Mouse (Mus musculus) adipocyte (in vitro differentiated cells): ENCODE results near the gene Mri1.

Source experiments
- DNase-seq: peaks from one replicate; pipeline ENCODE4 v3.0.0-alpha.2; 2016; ENCODE audit warnings: low spot score

The Mri1 gene

GRCm38 (mm10) chr8:84236998-84237473, 20.1 kb downstream of the Mri1 start, which contains the start of gene Zswim4:
Gene Zswim4, minus strand, starts transcription at chr8:84237055.
- DNase-seq: peak; percentile 100

GRCm38 (mm10) chr8:84236410-84236997, 20.6 kb downstream of the Mri1 start:
- DNase-seq: peak; percentile 35

DNA sequence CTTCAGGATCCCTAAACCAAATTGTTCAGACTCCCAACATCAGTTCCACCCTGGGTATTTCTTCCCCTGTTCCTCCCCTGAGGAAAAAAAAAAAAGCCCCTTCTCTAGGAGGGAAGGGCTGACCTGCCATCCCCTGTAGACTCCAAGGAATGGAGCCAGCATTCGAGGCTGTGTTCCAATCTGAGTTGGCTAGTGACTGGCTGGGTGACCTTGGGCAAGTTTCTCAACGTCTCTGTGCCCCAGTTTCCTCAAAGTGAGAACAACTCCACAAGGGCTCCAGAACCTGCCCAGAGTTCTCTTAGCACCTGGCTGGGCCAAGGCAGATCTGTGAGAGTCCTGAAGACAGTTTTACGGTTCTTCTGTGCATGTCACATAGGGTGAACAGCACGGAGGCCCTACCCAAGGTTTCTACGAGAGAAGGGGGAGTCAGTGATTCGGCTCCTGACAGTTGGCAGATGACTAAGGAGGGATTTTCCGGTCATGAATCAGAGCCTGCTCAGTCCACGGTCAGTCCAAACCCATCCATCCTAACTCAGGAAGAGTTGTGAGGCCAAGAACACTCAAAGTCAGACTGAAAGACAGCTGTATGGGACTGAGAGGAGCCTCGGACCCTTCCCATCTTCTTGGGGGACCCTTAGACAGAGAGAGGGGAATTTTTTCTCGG, 21.2 kb downstream of the Mri1 start:
- DNase-seq: peak; percentile 40

GRCm38 (mm10) chr8:84233055-84233454, 24.1 kb downstream of the Mri1 start:
- DNase-seq: no peak

GRCm38 (mm10) chr8:84230735-84231134, 26.4 kb downstream of the Mri1 start:
- no peak for DNase-seq

DNA sequence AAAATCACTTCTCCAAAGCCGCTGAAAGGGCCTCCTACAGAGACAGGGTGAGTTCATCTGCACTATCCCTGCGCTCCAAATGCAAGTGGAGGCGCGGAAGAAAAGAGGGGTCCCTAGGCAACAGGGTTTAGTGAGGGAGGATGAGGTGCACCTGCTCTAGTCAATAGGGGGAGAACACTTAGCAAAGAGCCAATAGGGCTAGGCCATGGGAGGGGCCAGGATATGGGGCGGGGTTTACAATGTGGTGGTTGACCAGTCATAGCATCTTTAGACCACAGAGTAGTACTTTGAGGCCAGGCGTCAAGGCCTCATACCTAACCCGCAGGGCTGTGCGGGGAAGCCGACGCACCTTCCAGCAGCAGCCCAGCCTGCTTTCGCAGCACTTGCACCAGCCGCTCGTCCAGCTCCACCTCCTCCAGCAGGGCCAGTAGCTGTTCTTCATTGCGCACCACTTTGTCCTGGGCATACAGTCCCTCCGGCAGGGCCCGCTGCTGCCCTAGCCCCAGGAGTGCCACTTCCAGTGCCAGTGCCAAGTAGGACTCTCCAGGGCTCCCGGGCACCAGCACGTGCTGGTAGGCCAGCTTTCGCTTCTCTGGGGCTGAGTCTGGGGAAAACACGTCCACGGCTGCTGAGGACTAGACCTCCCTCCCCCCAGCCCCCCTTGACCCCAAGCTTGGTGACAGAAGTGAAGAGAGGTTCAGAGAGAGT, 33.6 kb downstream of the Mri1 start:
- no peak for DNase-seq

- DNase-seq: no peak
These were observed 34.5 kb downstream of the Mri1 start for GRCm38 (mm10) chr8:84222566-84223165.

DNA sequence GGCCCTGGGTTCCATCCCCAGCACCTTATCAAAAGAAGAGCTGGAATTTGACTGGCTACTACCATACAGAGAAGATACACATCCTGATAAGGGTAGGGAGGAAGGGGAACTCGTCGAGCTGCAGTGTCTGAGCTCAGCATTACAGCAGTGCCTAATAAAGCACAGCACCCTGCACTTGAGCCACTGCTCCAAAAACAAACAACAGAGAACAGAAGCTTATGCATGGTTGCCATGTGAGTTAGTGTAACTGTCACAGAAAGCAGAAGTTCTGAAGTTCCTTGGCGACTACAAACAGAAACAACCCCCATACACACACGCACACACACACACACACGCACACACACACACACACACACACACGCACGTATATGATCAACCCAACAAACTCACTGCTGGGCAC, 37.0 kb downstream of the Mri1 start:
- no peak for DNase-seq

DNA sequence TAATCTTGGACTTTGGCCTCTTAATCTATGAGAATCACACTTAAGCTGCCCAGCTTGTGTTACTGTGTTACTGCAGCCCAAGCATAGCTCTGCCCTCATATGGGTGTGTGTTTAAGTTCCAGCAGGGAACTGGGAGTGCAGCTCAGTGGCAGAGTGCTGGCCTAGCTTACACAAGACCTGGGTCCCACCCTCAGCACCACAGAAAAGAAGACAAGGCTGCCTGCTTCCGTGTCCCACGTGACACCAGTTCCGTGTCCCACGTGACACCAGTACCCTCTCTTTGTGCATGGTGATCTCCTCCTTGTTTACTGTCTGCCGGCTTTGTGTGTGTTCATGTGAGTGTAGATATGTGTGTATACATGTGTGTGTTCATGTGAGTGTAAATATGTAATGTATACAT, 39.0 kb downstream of the Mri1 start:
- DNase-seq: no peak

- peak; percentile 64 for DNase-seq
These were observed 39.9 kb downstream of the Mri1 start for GRCm38 (mm10) chr8:84217206-84217605.

- DNase-seq: no peak
These were observed 43.8 kb downstream of the Mri1 start for GRCm38 (mm10) chr8:84213277-84213676.

DNA sequence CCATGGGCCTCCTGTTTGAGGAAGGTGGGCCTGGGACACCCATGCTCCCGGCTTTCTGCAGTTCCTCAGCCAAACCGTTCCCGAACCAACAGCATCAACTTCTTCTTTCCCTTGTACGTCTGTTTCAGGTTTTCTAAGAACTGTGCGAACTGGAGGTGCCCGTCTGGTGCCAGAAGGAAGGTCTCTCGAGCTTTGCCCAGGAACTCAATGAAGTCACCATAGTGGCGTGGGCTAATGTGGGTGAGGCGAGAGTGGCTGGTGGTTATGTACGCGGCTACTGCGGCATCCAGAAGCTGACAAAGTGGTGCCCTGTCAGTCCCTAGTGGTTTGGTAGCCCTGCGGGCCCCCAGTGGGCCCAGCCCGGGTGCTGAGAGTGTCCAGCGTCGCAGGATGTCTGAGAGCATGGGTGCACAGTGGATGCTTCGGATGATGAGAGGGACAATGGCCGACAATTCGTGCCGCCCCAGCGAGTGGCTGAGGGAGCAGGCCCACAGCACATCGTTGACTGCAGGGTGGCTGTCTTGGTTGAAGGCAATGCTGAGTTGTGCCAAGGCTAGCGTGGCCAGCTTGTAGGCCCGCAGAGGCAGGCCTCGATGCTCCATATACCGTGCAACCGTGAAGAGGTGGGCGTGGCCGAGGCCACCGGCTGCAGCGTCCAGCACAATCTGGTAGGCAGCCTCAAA, 45.1 kb downstream of the Mri1 start:
- DNase-seq: no peak

GRCm38 (mm10) chr8:84211202-84211601, 45.9 kb downstream of the Mri1 start:
- DNase-seq: no peak

DNA sequence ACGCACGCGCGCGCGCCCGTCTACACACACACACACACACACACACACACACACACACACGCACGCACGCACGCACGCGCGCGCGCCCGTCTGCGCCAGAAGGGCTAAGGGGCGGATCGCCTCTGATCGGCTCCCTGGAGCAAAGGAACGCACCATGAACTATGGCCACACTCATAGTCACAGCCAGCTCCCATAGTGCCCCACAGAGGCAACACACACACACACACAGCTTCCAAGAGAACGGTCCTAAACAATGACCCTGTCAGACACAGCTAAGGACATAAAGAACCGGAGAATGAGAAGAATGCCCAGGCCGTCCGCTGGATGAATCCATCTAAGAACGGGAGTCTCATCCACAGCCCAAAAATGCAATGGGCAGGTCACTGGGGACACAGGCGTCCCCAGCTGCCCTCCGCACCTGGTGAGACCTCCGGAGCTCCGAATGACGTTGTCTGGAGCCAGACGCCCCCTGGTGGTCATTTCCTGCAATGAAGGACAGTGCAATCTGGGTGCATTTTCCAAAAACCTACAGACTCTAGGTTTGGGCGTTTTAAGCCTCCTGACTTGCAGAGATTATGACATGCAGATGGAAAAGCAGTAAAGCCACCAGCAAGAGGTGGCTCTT, 46.8 kb downstream of the Mri1 start:
- peak; percentile 86 for DNase-seq

GRCm38 (mm10) chr8:84208381-84209380, 48.4 kb downstream of the Mri1 start:
- DNase-seq: no peak

GRCm38 (mm10) chr8:84207811-84208210, 49.3 kb downstream of the Mri1 start:
- no peak for DNase-seq

- no peak for DNase-seq
These were observed 50.5 kb downstream of the Mri1 start for GRCm38 (mm10) chr8:84206666-84207065.

GRCm38 (mm10) chr8:84205073-84205472, 52.1 kb downstream of the Mri1 start:
- DNase-seq: no peak

DNA sequence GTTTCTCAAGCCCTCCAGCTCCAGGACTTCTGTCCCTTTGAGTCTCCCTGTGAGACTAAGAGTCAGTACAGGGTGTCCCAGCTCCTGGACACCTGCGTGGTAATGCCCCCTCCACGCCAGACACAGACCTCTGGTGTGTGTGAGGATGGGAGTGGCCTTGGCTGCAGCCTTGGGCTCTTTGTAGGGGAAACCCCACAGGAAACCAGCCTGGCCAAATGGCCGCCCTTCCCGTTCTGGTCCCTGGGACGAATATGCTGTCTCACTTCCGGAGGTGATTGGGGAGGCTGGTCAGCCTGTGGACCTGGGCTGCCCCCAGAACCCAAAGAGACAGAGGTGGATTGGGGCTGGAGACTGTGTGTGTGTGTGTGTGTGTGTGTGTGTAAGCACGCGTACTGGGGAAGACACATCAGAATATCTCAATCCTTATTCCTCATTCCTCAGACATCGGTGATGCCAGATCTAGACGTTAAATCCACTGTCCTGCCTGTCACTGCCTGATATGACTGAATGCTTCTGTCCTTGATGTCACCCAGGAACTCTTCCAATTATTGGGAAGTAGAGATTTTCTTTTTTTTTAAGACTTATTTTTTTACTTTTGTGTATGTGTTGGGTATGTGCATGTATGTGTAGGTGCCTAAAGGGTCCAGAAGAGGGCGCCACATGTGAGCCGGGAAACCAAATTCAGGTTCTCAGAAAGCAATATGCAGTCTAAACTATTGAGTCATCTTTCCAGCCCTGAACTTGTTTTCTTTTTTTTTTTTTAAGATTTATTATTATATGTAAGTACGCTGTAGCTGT, 53.0 kb downstream of the Mri1 start:
- DNase-seq: peak; percentile 84
